ENCODE assay signal across 8 mouse cellular contexts in genomic region chr4:115056371-115056920, GRCm38 (mm10). TPM values are rescaled to one million over a fixed set of nuclear protein-coding genes. Genes with fewer than 3 reads are reported as not detected.
A peak's percentile ranks its signal among the peaks of the same experiment; 100 is the strongest.
DNase-seq lines count a peak whose midpoint lies in the region; ATAC-seq and TF ChIP-seq lines count a peak whose summit lies in the region.

TSS of gene Tal1 (plus strand) at chr4:115056426.

- H3K9me3 ChIP-seq in E14TG2a.4 (ENCODE audit: low read length) = no peaks in the 10 kb centered on the region
- H3K9me3 ChIP-seq in forebrain, embryonic 12.5 days = no peaks in the 10 kb centered on the region
- no peaks in the 10 kb centered on the region for H3K9me3 ChIP-seq in hindbrain, embryonic 15.5 days
- no peaks in the 10 kb centered on the region for H3K9me3 ChIP-seq in liver, embryonic 16.5 days (replicated peaks; ENCODE audit: control insufficient read depth, low read length)

- H3K27me3 ChIP-seq in E14TG2a.4 (ENCODE audit: insufficient read depth, low read length) = peaks cover 96% of the 10 kb centered on the region
- H3K27me3 ChIP-seq in forebrain, embryonic 12.5 days = peaks cover 94% of the 10 kb centered on the region
- H3K27me3 ChIP-seq in hindbrain, embryonic 15.5 days = peaks cover 75% of the 10 kb centered on the region
- H3K27me3 ChIP-seq in liver, embryonic 16.5 days (ENCODE audit: control insufficient read depth, insufficient read depth, low read depth, low read length) = peaks cover 2% of the 10 kb centered on the region

- H3K9ac ChIP-seq in forebrain, embryonic 12.5 days = 0 out of 2 replicates have a peak within 1 kb of the TSS, but pooled peaks have one; percentile 1
- peak within 1 kb of the TSS; percentile 34 for H3K9ac ChIP-seq in hindbrain, embryonic 15.5 days
- peak within 1 kb of the TSS; percentile 85 for H3K9ac ChIP-seq in liver, embryonic 16.5 days (ENCODE audit: low read depth, low read length)

- under 1% methylated on average over 50 of the region's 60 CpGs for WGBS in forebrain, embryonic 12.5 days
- under 1% methylated on average over 58 of the region's 60 CpGs for WGBS in hindbrain, embryonic 15.5 days
- WGBS in liver, embryonic 16.5 days (ENCODE audit: insufficient replicate concordance) = under 1% methylated on average over 60 of the region's 60 CpGs

- DNase-seq in ZHBTc4 (ENCODE audit: low read depth, low spot score) = peak; percentile 62
- DNase-seq in retina, postnatal 1 day = peak; percentile 63
- DNase-seq in frontal cortex, postnatal 10 days (ENCODE audit: low spot score in 2 of 2) = no peak
- no peak for DNase-seq in frontal cortex, postnatal 25 days (ENCODE audit: low spot score in 2 of 2)

- peaks cover 50% of the 10 kb centered on the region for H3K4me1 ChIP-seq in E14TG2a.4 (replicated peaks; ENCODE audit: low read depth, low read length)
- H3K4me1 ChIP-seq in forebrain, embryonic 12.5 days = peaks cover 22% of the 10 kb centered on the region
- peaks cover 17% of the 10 kb centered on the region for H3K4me1 ChIP-seq in hindbrain, embryonic 15.5 days (replicated peaks)
- peaks cover 35% of the 10 kb centered on the region for H3K4me1 ChIP-seq in liver, embryonic 16.5 days (ENCODE audit: control insufficient read depth, low read depth, low read length)

- H3K4me2 ChIP-seq in forebrain, embryonic 12.5 days = peak within 1 kb of the TSS; percentile 48
- H3K4me2 ChIP-seq in hindbrain, embryonic 15.5 days = peak within 1 kb of the TSS; percentile 50
- peak within 1 kb of the TSS; percentile 76 for H3K4me2 ChIP-seq in liver, embryonic 16.5 days (ENCODE audit: low read depth, low read length)

- H3K4me3 ChIP-seq in E14TG2a.4 (replicated peaks; ENCODE audit: low read length) = peak within 1 kb of the TSS; percentile 77
- peak within 1 kb of the TSS; percentile 31 for H3K4me3 ChIP-seq in forebrain, embryonic 12.5 days (replicated peaks)
- peak within 1 kb of the TSS; percentile 32 for H3K4me3 ChIP-seq in hindbrain, embryonic 15.5 days
- peak within 1 kb of the TSS; percentile 68 for H3K4me3 ChIP-seq in liver, embryonic 16.5 days (ENCODE audit: low read depth, low read length)

- ATAC-seq in forebrain, embryonic 12.5 days (ENCODE audit: low FRiP score) = peak; percentile 42
- peak; percentile 46; the same call in 1 of the 2 replicates for ATAC-seq in hindbrain, embryonic 15.5 days (ENCODE audit: low FRiP score, low read depth)
- peak; percentile 86 for ATAC-seq in liver, embryonic 16.5 days (ENCODE audit: low read depth)

- no peaks in the 10 kb centered on the region for H3K36me3 ChIP-seq in E14TG2a.4 (ENCODE audit: insufficient read depth, low read length)
- H3K36me3 ChIP-seq in forebrain, embryonic 12.5 days (replicated peaks) = no peaks in the 10 kb centered on the region
- H3K36me3 ChIP-seq in hindbrain, embryonic 15.5 days = no peaks in the 10 kb centered on the region
- no peaks in the 10 kb centered on the region for H3K36me3 ChIP-seq in liver, embryonic 16.5 days (ENCODE audit: control insufficient read depth, insufficient read depth)

- TF ChIP-seq CTCF in E14TG2a.4 (conservative IDR thresholded peaks at IDR 0.05; ENCODE audit: low read length) = no peak

- peak within 1 kb of the TSS; percentile 19; the same call in 1 of the 2 replicates for H3K27ac ChIP-seq in forebrain, embryonic 12.5 days
- peak within 1 kb of the TSS; percentile 78 for H3K27ac ChIP-seq in hindbrain, embryonic 15.5 days (replicated peaks)
- H3K27ac ChIP-seq in liver, embryonic 16.5 days (ENCODE audit: low read length) = peak within 1 kb of the TSS; percentile 98

RNA-seq across cellular contexts. Expression of gene Tal1, which starts in this region (rescaled TPM):
- 1.6 and 2.8 TPM in 2 replicates for polyA plus RNA-seq in forebrain, embryonic 12.5 days (2016; fragmentation: Nextera tagmentation; extraction: Ambion mirVana)
- 2.6 and 3.2 TPM in 2 replicates for polyA plus RNA-seq in hindbrain, embryonic 15.5 days (2015; fragmentation: Nextera tagmentation; extraction: Ambion mirVana)
- polyA plus RNA-seq in liver, embryonic 16.5 days (2015; fragmentation: Nextera tagmentation; extraction: Ambion mirVana) = 17.1 and 17.8 TPM in 2 replicates

Comparison
In these comparisons a context has a peak if more than half of its experiments do, and no peak if none do; other contexts are left out.
1. DNase-seq: peak in ZHBTc4 (single experiment) and retina, postnatal 1 day (single experiment); none in frontal cortex, postnatal 10 days (0 of 2) and frontal cortex, postnatal 25 days (0 of 2).
2. H3K27ac ChIP-seq: peak in every context shown above with its lines; median percentile 98 in liver, embryonic 16.5 days; 78 in hindbrain, embryonic 15.5 days; 19 in forebrain, embryonic 12.5 days.
3. H3K9ac ChIP-seq: peak in every context shown above with its lines; median percentile 85 in liver, embryonic 16.5 days; 34 in hindbrain, embryonic 15.5 days; 1 in forebrain, embryonic 12.5 days.
4. Peak in every context shown above with its lines, with median percentiles within 50 percentile points of each other: H3K4me3 ChIP-seq, ATAC-seq and H3K4me2 ChIP-seq.